Mouse (Mus musculus) heart, adult 2 months (tissue): Measurements from ENCODE around the gene Map3k3. TPM values are rescaled to one million over a fixed set of nuclear protein-coding genes. Genes with fewer than 3 reads are reported as not detected.
"Not testable (repeated sequence)": the region's sequence is repeated elsewhere in the genome, so short reads cannot be mapped to it uniquely, and the experiment has no call there.

Experiments
- DNase-seq, 2 experiments: peaks; one replicate each; pipeline ENCODE4 v3.0.0; 2021
- H3K27ac ChIP-seq: fragments of 200-600 bp; 2 replicates; pipeline ENCODE4 v1.8.1; 2022
- H3K27me3 ChIP-seq: fragments of 200-500 bp; 2 replicates; pipeline ENCODE4 v1.6.1; 2012; ENCODE audit warnings: mild to moderate bottlenecking, low read length, inconsistent platforms, mixed read lengths; ENCODE audit not compliant: control insufficient read depth, insufficient read depth
- H3K36me3 ChIP-seq: fragments of 200-500 bp; 2 replicates; pipeline ENCODE4 v1.6.1; 2012; ENCODE audit warnings: low read length, inconsistent platforms; ENCODE audit not compliant: control insufficient read depth, insufficient read depth
- H3K4me1 ChIP-seq: fragments of 200-500 bp; 2 replicates; pipeline ENCODE4 v1.6.1; 2011; ENCODE audit warnings: low read length; ENCODE audit not compliant: control insufficient read depth, insufficient read depth
- H3K4me3 ChIP-seq: fragments of 200-600 bp; 2 replicates; pipeline ENCODE4 v1.8.1; 2022
- H3K79me2 ChIP-seq: fragments of 200-500 bp; replicated peaks from 2 replicates; pipeline ENCODE4 v1.6.1; 2012; ENCODE audit warnings: mild to moderate bottlenecking, inconsistent platforms, low read length, moderate library complexity, mixed read lengths; ENCODE audit not compliant: control insufficient read depth, insufficient read depth
- H3K9ac ChIP-seq: fragments of 200-500 bp; 2 replicates; pipeline ENCODE4 v1.6.1; 2012; ENCODE audit warnings: low read depth, mild to moderate bottlenecking, control low read depth, inconsistent platforms, low read length, mixed read lengths
- CTCF ChIP-seq: fragments of 200-600 bp; IDR thresholded peaks from 2 replicates; pipeline ENCODE4 v1.8.1; 2022; ENCODE audit warnings: antibody characterized with exemption, mild to moderate bottlenecking, moderate library complexity
- EP300 ChIP-seq: fragments of 200-500 bp; IDR thresholded peaks from 2 replicates; pipeline ENCODE4 v1.6.1; 2011; ENCODE audit warnings: low read depth, low read length, control low read depth; ENCODE audit not compliant: insufficient read depth
- POLR2A ChIP-seq: fragments of 200-500 bp; IDR thresholded peaks from 2 replicates; pipeline ENCODE4 v1.6.1; 2011; ENCODE audit warnings: mild to moderate bottlenecking, low read depth, low read length, control low read depth; ENCODE audit not compliant: insufficient read depth
- WGBS: fragments of 180-500 bp; shearing (Covaris S2); methylation state at CpG from one replicate; pipeline ENCODE4 v1.1.7; 2018; 5-methylcytosine and 5-hydroxymethylcytosine counted together
- intact Hi-C: fragments of 180-260 bp; cut with DNase I; formaldehyde crosslinking; loops from one replicate; pipeline ENCODE4 v1.15.1; 2025
- polyA plus RNA-seq: library from polyadenylated mRNA; depleted of rRNA; stranded (reverse); fragments of >200 nt; gene quantifications from 2 replicates; pipeline ENCODE4 v1.2.3, GENCODE M21; 2012; rRNA removed
- total RNA-seq, 2 experiments: library from RNA; stranded (reverse); gene quantifications; 2 replicates each; pipeline ENCODE4 v1.2.3; 2021

Gene Map3k3
- total and polyA plus RNA-seq, 3 experiments = 25.1 to 38.9 (median 36.0) TPM

DNA sequence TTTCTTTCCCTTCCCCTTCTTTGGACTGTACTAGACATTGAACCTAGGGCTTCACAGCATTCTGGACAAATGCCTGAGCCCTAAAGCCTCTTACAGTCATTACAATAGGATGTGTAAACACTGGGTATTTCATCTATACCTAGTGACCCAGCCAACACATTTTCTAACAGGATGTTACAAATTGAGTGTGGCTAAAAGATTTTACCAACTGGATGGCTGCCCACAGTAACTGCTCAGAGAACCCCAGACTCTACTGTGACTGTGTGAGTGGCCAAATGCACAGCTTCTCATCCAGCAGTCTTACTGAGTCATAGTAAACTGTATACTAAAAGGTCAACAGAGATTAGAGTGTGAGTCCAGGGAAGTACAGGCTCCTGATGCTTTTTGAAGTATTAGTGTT, 110.9 kb downstream of the Map3k3 start:
- 0 out of 2 replicates have a peak, but pooled peaks cover 2% of the 10 kb centered on the region for H3K79me2 ChIP-seq
- intact Hi-C loops = loop anchor here (10.0 kb wide), 1 partner anchor 111 kb away; the partner anchor contains the start of gene Map3k3
- peaks cover 4% of the 10 kb centered on the region; the same call in 1 of the 2 replicates for H3K4me1 ChIP-seq
- H3K27ac ChIP-seq = no peak overlapping the region
- no peak for DNase-seq
- peaks cover 3% of the 10 kb centered on the region; the same call in 1 of the 2 replicates for H3K36me3 ChIP-seq
- H3K4me3 ChIP-seq = no peak overlapping the region
- H3K27me3 ChIP-seq = no peaks in the 10 kb centered on the region
- TF ChIP-seq EP300 = no peak
- TF ChIP-seq POLR2A = no peak
- TF ChIP-seq CTCF = no peak
- H3K9ac ChIP-seq = no peak overlapping the region

DNA sequence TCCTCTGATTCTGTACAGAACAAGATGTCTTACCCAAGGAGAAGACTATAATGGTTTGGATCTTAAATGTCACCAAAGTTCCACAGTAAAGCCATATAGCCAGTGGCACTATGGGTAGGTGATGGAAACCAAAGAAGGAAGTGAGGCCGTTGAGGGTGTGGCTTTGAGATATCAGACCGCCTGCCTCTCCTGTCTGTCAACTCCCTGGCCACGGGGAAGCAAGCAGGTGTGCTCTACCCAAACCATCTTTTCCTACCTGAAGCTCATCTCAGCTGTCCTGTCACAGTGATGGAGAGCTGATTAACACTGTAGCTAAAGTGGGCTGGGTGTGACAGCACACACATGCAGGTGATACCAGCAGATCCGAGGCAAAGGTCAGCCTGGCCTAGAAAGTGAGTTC, 113.9 kb downstream of the Map3k3 start:
- intact Hi-C loops = loop anchor here (10.0 kb wide), 1 partner anchor 113 kb away; the partner anchor contains the start of gene Map3k3
- no peaks in the 10 kb centered on the region for H3K36me3 ChIP-seq
- 71% methylated on average over 4 of the region's 4 CpGs for WGBS

DNA sequence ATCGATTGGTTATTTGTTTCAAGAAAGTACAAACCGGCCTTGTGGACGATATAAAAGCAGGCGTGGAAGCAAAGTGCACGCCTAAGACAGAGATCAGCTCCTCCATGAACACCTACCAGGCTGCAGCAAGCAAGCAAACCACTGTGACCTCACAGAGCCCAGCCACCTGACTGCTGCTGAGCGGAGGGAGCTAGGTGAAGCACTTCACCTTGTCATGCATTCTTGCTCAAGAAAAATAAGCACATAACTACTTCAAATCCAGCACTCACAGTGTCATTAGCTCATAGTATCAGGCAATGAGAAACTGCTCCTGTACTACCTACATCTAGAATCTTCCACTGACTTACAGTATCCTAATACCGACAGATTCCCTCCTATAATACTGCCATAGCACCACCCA, 115.6 kb downstream of the Map3k3 start:
- DNase-seq, H3K9ac ChIP-seq, H3K4me3 ChIP-seq, H3K27me3 ChIP-seq, H3K36me3 ChIP-seq, H3K79me2 ChIP-seq, H3K4me1 ChIP-seq, H3K27ac ChIP-seq: not testable (repeated sequence)
- WGBS = 93% methylated on average over 7 of the region's 7 CpGs
- intact Hi-C loops = loop anchor here (10.0 kb wide), 1 partner anchor 115 kb away; the partner anchor contains the start of gene Map3k3

More for the DNA sequence above, 113.9 kb downstream of the Map3k3 start:
- 0 out of 2 replicates have a peak, but pooled peaks cover 2% of the 10 kb centered on the region for H3K79me2 ChIP-seq
- no peak for DNase-seq
- no peak overlapping the region for H3K9ac ChIP-seq
- H3K27me3 ChIP-seq = no peaks in the 10 kb centered on the region
- TF ChIP-seq POLR2A = no peak
- no peak for TF ChIP-seq EP300
- no peak for TF ChIP-seq CTCF
- H3K4me1 ChIP-seq = no peaks in the 10 kb centered on the region
- H3K27ac ChIP-seq = no peak overlapping the region
- no peak overlapping the region for H3K4me3 ChIP-seq

DNA sequence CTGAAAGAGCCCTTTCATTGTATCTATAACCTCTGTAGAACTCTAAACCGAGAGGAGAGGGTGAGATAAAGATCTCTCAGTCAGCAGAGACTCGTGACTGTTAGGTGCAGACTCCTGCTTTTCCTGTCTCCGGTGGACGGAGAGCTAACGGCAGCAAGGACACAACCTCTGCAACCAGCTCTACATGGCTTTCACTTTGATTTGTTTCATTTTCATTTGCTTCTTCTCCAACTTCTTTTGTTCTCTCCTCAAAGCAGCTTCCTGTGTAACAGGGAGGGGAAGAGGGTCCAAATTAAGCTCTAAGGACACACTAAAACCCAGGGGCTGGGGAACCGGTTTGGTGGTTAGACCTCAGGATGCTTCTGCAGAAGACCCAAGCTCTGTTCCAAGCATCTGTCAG, 116.3 kb downstream of the Map3k3 start:
- WGBS = 33% methylated on average over 6 of the region's 6 CpGs
- 0 out of 2 replicates have a peak, but pooled peaks cover 2% of the 10 kb centered on the region for H3K79me2 ChIP-seq
- intact Hi-C loops = no loop called here

DNA sequence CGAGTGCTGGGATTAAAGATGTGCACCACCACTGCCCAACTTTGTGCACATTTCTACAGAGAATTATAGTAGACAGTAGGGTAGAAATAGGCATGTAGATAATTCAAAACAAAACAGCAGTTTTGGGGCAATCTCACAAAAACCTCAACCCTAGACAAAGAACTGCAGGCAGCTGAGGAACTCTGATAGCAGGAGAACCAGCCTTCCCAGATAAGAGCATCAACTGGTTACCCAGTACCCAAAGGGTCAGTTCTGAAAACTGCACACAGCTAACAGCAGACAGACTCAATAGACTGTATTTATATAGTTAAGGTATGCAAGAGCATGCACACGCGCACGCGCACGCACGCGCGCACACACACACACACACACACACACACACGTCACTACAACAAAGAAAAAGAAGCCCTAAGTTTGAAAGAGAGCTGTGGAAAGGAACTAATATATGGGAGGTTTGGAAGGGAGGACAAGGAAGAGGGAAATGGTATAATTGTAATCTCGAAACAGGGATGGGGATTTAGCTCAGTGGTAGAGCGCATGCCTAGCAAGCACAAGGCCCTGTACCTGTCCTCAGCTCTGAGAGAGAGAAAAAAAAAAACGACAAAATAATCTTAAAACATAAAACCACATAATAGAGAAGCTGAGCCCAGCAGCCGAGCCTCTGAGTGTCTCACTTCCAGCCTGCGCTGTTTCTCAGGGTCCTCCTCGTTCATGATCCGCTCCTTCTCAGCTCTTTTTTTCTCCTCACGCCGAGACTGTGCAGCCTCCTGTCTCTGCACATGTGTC, 117.1 kb downstream of the Map3k3 start:
- WGBS = 78% methylated on average over 19 of the region's 19 CpGs
- no peak for TF ChIP-seq CTCF
- Histone ChIP-seq H3K9ac (no peak overlapping the region), H3K36me3 (no peaks in the 10 kb centered on the region), H3K79me2 (0 out of 2 replicates have a peak, but pooled peaks cover 2% of the 10 kb centered on the region), H3K4me3 (no peak overlapping the region), H3K27me3 (no peaks in the 10 kb centered on the region), H3K4me1 (no peaks in the 10 kb centered on the region), H3K27ac (no peak overlapping the region)
- no peak for DNase-seq
- intact Hi-C loops = no loop called here

More for the DNA sequence above, 116.3 kb downstream of the Map3k3 start:
- Histone ChIP-seq H3K27ac (no peak overlapping the region), H3K4me3 (no peak overlapping the region), H3K27me3 (no peaks in the 10 kb centered on the region), H3K36me3 (no peaks in the 10 kb centered on the region), H3K9ac (no peak overlapping the region), H3K4me1 (no peaks in the 10 kb centered on the region)
- no peak for TF ChIP-seq EP300
- TF ChIP-seq POLR2A = no peak
- DNase-seq = no peak

DNA sequence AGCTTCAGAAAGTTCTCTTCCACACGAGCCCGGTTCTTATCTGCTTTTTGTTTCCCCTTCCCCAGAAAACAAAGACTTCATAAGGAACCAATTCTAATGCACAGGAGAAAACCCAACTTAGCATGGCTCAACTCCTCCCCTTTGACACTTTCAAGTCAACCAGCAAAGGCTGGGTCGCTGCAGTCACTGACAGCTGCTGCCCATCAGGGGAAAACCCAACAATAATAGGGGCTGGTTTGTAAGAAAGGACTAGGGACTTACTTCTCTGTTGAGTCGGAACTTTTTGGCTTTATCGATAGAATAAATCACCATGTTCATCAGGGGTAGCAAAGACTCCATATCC, 117.7 kb downstream of the Map3k3 start, which contains the start of gene Strada:
Strada (minus strand) TSS at position 46 of the 343 bp plus-strand sequence.
- H3K4me3 ChIP-seq = no peak within 1 kb of the TSS
- WGBS = 49% methylated on average over 5 of the region's 5 CpGs
- H3K36me3 ChIP-seq = no peaks in the 10 kb centered on the region
- intact Hi-C loops = no loop called here
- no peak within 1 kb of the TSS for H3K27ac ChIP-seq
- no peaks in the 10 kb centered on the region for H3K27me3 ChIP-seq
- DNase-seq = no peak
- TF ChIP-seq POLR2A (no peak), CTCF (no peak), EP300 (no peak)
- H3K9ac ChIP-seq = no peak within 1 kb of the TSS
- no peaks in the 10 kb centered on the region for H3K4me1 ChIP-seq
- H3K79me2 ChIP-seq = 0 out of 2 replicates have a peak, but pooled peaks cover 2% of the 10 kb centered on the region

Other genes starting within 250 kb of the Map3k3 start
- gene Cyb561, start 131.3 kb upstream of the Map3k3 start, total RNA-seq = 1 to 10 TPM; 8.2 to 8.5 TPM
- gene Cyb561, start 131.3 kb upstream of the Map3k3 start, polyA plus RNA-seq = 17.0 and 17.6 TPM in 2 replicates
- 10 to 100 TPM; 18.8 to 23.7 TPM for gene Ace, start 116.7 kb upstream of the Map3k3 start, total RNA-seq
- gene Ace, start 116.7 kb upstream of the Map3k3 start, polyA plus RNA-seq = 34.4 and 42.1 TPM in 2 replicates
- gene Ace3, start 89.9 kb upstream of the Map3k3 start, total RNA-seq = not detected
- not detected in 2 replicates for gene Ace3, start 89.9 kb upstream of the Map3k3 start, polyA plus RNA-seq
- not detected for gene Kcnh6, start 76.5 kb upstream of the Map3k3 start, total RNA-seq
- gene Kcnh6, start 76.5 kb upstream of the Map3k3 start, polyA plus RNA-seq = 0.26 and 0.39 TPM in 2 replicates
- gene Dcaf7, start 47.7 kb upstream of the Map3k3 start, total RNA-seq = 10 to 100 TPM; 36.5 to 39.2 TPM
- 28.9 and 48.7 TPM in 2 replicates for gene Dcaf7, start 47.7 kb upstream of the Map3k3 start, polyA plus RNA-seq
- 10 to 100 TPM; 56.4 to 59.6 TPM for gene Taco1, start 18.6 kb upstream of the Map3k3 start, total RNA-seq
- 32.8 and 45.3 TPM in 2 replicates for gene Taco1, start 18.6 kb upstream of the Map3k3 start, polyA plus RNA-seq
- gene Gm10840, start 76.2 kb downstream of the Map3k3 start, total RNA-seq = not detected
- not detected in 2 replicates for gene Gm10840, start 76.2 kb downstream of the Map3k3 start, polyA plus RNA-seq
- 1 to 10 TPM; 3.6 to 4.7 TPM for gene Limd2, start 76.2 kb downstream of the Map3k3 start, total RNA-seq
- gene Limd2, start 76.2 kb downstream of the Map3k3 start, polyA plus RNA-seq = 10.0 and 11.5 TPM in 2 replicates
- 1 to 10 TPM; 6.2 to 7.0 TPM for gene Strada, start 117.6 kb downstream of the Map3k3 start, total RNA-seq
- gene Strada, start 117.6 kb downstream of the Map3k3 start, polyA plus RNA-seq = 16.9 and 21.8 TPM in 2 replicates
- 10 to 100 TPM; 78.1 to 82.2 TPM for gene Ccdc47, start 131.7 kb downstream of the Map3k3 start, total RNA-seq
- 23.7 and 47.4 TPM in 2 replicates for gene Ccdc47, start 131.7 kb downstream of the Map3k3 start, polyA plus RNA-seq
- 10 to 100 TPM; 23.5 to 27.5 TPM for gene Ddx42, start 132.3 kb downstream of the Map3k3 start, total RNA-seq
- gene Ddx42, start 132.3 kb downstream of the Map3k3 start, polyA plus RNA-seq = 6.0 and 11.9 TPM in 2 replicates
- 10 to 100 TPM; 20.2 to 21.6 TPM for gene Ftsj3, start 171.5 kb downstream of the Map3k3 start, total RNA-seq
- gene Ftsj3, start 171.5 kb downstream of the Map3k3 start, polyA plus RNA-seq = 10.2 and 15.2 TPM in 2 replicates
- 100 to 1,000 TPM in 1 of 2 experiments, 10 to 100 TPM in 1; 91.8 to 104 TPM for gene Psmc5, start 171.5 kb downstream of the Map3k3 start, total RNA-seq
- 54.5 and 83.5 TPM in 2 replicates for gene Psmc5, start 171.5 kb downstream of the Map3k3 start, polyA plus RNA-seq
- 10 to 100 TPM; 16.6 to 17.2 TPM for gene Smarcd2, start 188.4 kb downstream of the Map3k3 start, total RNA-seq
- gene Smarcd2, start 188.4 kb downstream of the Map3k3 start, polyA plus RNA-seq = 39.2 and 49.2 TPM in 2 replicates
- not detected for gene Tcam1, start 192.1 kb downstream of the Map3k3 start, total RNA-seq
- 0.10 TPM in 1 of 2 replicates, not detected in the other for gene Tcam1, start 192.1 kb downstream of the Map3k3 start, polyA plus RNA-seq
- not detected for gene Gh, start 217.3 kb downstream of the Map3k3 start, total RNA-seq
- not detected in 2 replicates for gene Gh, start 217.3 kb downstream of the Map3k3 start, polyA plus RNA-seq
- gene Cd79b, start 230.1 kb downstream of the Map3k3 start, total RNA-seq = 1 to 10 TPM; 1.7 to 3.0 TPM
- 3.4 and 10.1 TPM in 2 replicates for gene Cd79b, start 230.1 kb downstream of the Map3k3 start, polyA plus RNA-seq